Mouse (Mus musculus) liver, adult 2 months (tissue): ENCODE data around the gene Psme2.

Experiments
- CTCF ChIP-seq: fragments of 200-500 bp; IDR thresholded peaks from 2 replicates; pipeline ENCODE4 v1.5.1; 2011; ENCODE audit warnings: low read depth, low read length, control low read depth
- POLR2A ChIP-seq: fragments of 200-500 bp; IDR thresholded peaks from 2 replicates; pipeline ENCODE4 v1.6.1; 2011; ENCODE audit warnings: low read length, control low read depth; ENCODE audit not compliant: insufficient read depth; ENCODE audit errors: extremely low read depth

GRCm38 (mm10) chr14:55605743-55606459, 15.0 kb upstream of the Psme2 start:
- TF ChIP-seq CTCF (no peak), POLR2A (no peak)
